Mouse (Mus musculus) small intestine, adult 2 months (tissue): ENCODE results near the gene Ttc38. TPM values are rescaled to one million over a fixed set of nuclear protein-coding genes. Genes with fewer than 3 reads are reported as not detected.

ENCODE experiments used
- H3K27ac ChIP-seq: fragments of 200-500 bp; 2 replicates; pipeline ENCODE4 v1.5.1; 2012; ENCODE audit warnings: low read depth, low read length, control low read depth, inconsistent platforms; ENCODE audit not compliant: insufficient read depth
- H3K27me3 ChIP-seq: fragments of 200-500 bp; 2 replicates; pipeline ENCODE4 v1.6.1; 2012; ENCODE audit warnings: mild to moderate bottlenecking, moderate library complexity, low read length, inconsistent platforms; ENCODE audit not compliant: control insufficient read depth, insufficient read depth
- H3K36me3 ChIP-seq: fragments of 200-500 bp; 2 replicates; pipeline ENCODE4 v1.6.1; 2012; ENCODE audit warnings: mild to moderate bottlenecking, low read length, control low read depth, inconsistent platforms; ENCODE audit not compliant: control insufficient read depth, insufficient read depth
- H3K4me1 ChIP-seq: fragments of 200-500 bp; 2 replicates; pipeline ENCODE4 v1.6.1; 2012; ENCODE audit warnings: low read length, inconsistent platforms, mixed read lengths; ENCODE audit not compliant: control insufficient read depth, insufficient read depth, insufficient read length
- H3K4me3 ChIP-seq: fragments of 200-500 bp; 2 replicates; pipeline ENCODE4 v1.5.1; 2012; ENCODE audit warnings: low read depth, mild to moderate bottlenecking, control low read depth, inconsistent platforms, low read length, moderate library complexity
- CTCF ChIP-seq: fragments of 200-500 bp; IDR thresholded peaks from 2 replicates; pipeline ENCODE4 v1.5.1; 2012; ENCODE audit warnings: low read depth, mild to moderate bottlenecking, control low read depth, inconsistent platforms, low read length, moderate library complexity, mixed read lengths; ENCODE audit not compliant: insufficient replicate concordance, insufficient read length; ENCODE audit errors: extremely low read depth
- POLR2A ChIP-seq: fragments of 200-500 bp; IDR thresholded peaks from 2 replicates; pipeline ENCODE4 v1.6.1; 2012; ENCODE audit warnings: low read depth, mild to moderate bottlenecking, control low read depth, inconsistent platforms, low read length, moderate library complexity
- WGBS: fragments of 180-500 bp; shearing (Covaris S2); methylation state at CpG from one replicate; pipeline ENCODE4 v1.1.7; 2018; 5-methylcytosine and 5-hydroxymethylcytosine counted together
- polyA plus RNA-seq: library from polyadenylated mRNA; depleted of rRNA; stranded (reverse); fragments of >200 nt; gene quantifications from 2 replicates; pipeline ENCODE4 v1.2.3, GENCODE M21; 2012; rRNA removed

The Ttc38 gene
- polyA plus RNA-seq = 4.4 and 8.1 TPM in 2 replicates

- Histone ChIP-seq H3K27ac (peak within 1 kb of the TSS; percentile 73), H3K4me1 (peaks cover 11% of the 10 kb centered on the region; the same call in 1 of the 2 replicates)
- 1% methylated on average over 27 of the region's 27 CpGs for WGBS
These were observed at the start of gene Ttc38 for GRCm38 (mm10) chr15:85831954-85832590. Ttc38 (plus strand) TSS chr15:85832306.

DNA sequence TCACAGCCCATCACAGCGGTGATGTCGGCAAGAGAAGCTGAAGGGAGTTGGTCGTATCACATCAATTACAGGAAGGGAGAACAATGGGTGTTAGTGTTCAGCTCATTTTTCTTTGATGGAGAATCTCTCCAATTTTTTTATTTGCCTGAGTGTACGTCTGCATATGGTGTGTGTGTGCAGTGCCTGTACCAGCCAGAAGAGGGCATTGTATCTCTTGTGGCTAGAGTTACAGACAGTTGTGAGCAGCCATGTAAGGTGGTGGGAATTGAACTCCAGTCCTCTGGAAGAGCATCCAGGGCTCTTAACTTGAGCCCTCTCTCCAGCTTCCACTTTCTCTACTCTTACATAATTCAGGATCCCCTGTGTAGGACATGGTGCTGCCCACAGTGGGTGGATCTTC is 49.0 kb upstream of the Ttc38 start:
- Histone ChIP-seq H3K4me1 (no peaks in the 10 kb centered on the region), H3K36me3 (peaks cover 12% of the 10 kb centered on the region), H3K4me3 (no peak overlapping the region), H3K27me3 (no peaks in the 10 kb centered on the region), H3K27ac (no peak overlapping the region)
- WGBS = 94% methylated on average over 4 of the region's 4 CpGs
- TF ChIP-seq POLR2A = no peak
- no peak for TF ChIP-seq CTCF

More at GRCm38 (mm10) chr15:85831954-85832590, at the start of gene Ttc38:
- Histone ChIP-seq H3K36me3 (0 out of 2 replicates have a peak, but pooled peaks cover 3% of the 10 kb centered on the region), H3K4me3 (peak within 1 kb of the TSS; percentile 94), H3K27me3 (no peaks in the 10 kb centered on the region)
- peak; percentile 72 for TF ChIP-seq POLR2A
- no peak; the same call in 1 of the 2 replicates for TF ChIP-seq CTCF

GRCm38 (mm10) chr15:85784341-85784740 is 47.8 kb upstream of the Ttc38 start:
- H3K4me3 ChIP-seq = no peak overlapping the region
- H3K27ac ChIP-seq = no peak overlapping the region
- H3K36me3 ChIP-seq = peaks cover 17% of the 10 kb centered on the region
- no peaks in the 10 kb centered on the region for H3K4me1 ChIP-seq
- TF ChIP-seq POLR2A = no peak
- no peak for TF ChIP-seq CTCF
- WGBS = 88% methylated on average over 3 of the region's 3 CpGs
- H3K27me3 ChIP-seq = no peaks in the 10 kb centered on the region

DNA sequence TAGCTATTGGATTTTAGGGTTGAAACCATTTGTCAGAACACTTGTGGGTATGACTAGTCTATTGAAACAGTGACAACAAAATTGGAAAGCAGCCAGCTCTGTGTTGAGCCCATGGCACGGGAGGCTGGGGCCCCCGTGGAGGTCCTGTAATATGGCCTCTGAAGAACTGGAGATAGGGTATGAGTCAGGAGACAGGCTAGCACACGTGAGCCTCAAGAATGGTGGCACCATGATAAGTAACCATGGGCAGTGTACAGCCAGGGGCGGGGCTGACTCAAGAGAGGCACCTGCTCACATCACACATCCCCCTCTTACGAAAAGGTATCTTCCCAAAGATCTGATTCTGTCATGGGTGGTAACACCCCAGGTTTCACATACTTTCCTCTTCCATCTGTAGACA is 45.4 kb upstream of the Ttc38 start:
- 56% methylated on average over 5 of the region's 5 CpGs for WGBS
- no peak overlapping the region for H3K27ac ChIP-seq
- H3K4me3 ChIP-seq = no peak overlapping the region
- H3K36me3 ChIP-seq = peaks cover 24% of the 10 kb centered on the region
- no peaks in the 10 kb centered on the region for H3K27me3 ChIP-seq
- TF ChIP-seq POLR2A (no peak), CTCF (no peak)
- peaks cover 3% of the 10 kb centered on the region; the same call in 1 of the 2 replicates for H3K4me1 ChIP-seq

DNA sequence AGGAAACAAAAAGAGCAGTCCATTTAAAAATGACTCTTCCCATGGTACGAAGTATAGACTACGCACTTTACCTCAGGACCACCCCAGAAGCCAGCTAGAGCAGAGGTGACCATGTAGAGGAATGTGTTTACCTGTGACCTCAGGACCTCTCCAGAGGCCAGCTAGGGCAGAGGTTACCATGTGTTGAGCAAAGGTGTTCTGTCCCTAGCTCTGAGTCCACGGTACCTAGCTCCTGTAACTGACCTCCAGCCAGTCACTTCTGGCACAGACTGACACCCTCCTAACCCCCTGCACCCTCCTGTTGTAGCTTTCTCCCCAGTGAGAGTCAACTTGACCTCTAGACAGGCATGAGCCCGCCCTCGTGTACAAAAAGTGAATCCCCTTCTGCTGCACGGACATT is 44.6 kb upstream of the Ttc38 start:
- Histone ChIP-seq H3K27ac (no peak overlapping the region), H3K4me1 (peaks cover 3% of the 10 kb centered on the region; the same call in 1 of the 2 replicates), H3K27me3 (no peaks in the 10 kb centered on the region), H3K4me3 (no peak overlapping the region), H3K36me3 (peaks cover 29% of the 10 kb centered on the region)
- TF ChIP-seq CTCF = no peak
- 93% methylated on average over 6 of the region's 6 CpGs for WGBS

DNA sequence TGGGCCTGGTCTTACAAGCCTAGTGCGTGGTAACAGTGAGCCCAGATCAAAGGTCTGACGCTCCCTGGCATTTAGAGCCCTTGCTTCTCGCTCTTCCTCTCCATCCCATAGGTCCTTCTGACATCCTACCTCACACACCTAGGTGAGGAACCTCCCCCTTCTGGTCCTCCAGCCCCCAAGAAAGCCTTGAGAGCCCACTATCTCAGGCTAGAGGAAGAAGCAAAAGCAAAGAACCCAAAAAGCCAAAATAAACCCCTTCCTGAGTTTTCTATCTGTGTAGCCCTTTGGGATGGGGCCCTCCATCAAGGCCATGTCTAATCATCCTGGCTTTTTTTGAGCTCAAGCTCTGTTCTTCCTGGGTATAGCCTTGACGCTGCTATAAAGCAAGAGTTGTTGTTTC is 44.1 kb upstream of the Ttc38 start:
- Histone ChIP-seq H3K27ac (no peak overlapping the region), H3K36me3 (peaks cover 31% of the 10 kb centered on the region), H3K27me3 (no peaks in the 10 kb centered on the region), H3K4me1 (peaks cover 3% of the 10 kb centered on the region; the same call in 1 of the 2 replicates), H3K4me3 (no peak overlapping the region)
- no peak for TF ChIP-seq CTCF
- TF ChIP-seq POLR2A = no peak
- WGBS = 92% methylated on average over 4 of the region's 4 CpGs

DNA sequence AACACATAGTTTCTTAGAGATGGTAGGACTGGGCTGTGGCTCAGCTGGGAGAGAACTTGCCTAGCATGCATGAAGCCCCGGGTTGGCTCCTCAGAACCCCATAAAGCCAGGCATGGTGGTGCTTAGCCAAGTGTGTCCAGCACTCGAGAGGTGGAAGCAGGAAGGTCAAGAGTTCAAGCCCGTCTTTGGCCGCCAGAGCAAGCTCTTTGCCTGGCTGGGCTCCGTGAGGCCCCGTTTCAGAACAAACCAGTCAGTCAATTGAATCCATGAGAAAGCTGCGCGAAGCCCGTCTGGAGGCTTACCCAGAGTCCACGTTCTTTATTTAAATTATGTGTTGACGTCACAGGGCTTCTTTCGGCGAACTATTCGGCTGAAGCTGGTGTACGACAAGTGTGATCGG is 43.5 kb upstream of the Ttc38 start:
- H3K36me3 ChIP-seq = peaks cover 33% of the 10 kb centered on the region
- peaks cover 3% of the 10 kb centered on the region; the same call in 1 of the 2 replicates for H3K4me1 ChIP-seq
- no peak overlapping the region for H3K4me3 ChIP-seq
- WGBS = 85% methylated on average over 16 of the region's 16 CpGs
- TF ChIP-seq CTCF (no peak), POLR2A (no peak)
- H3K27me3 ChIP-seq = no peaks in the 10 kb centered on the region
- no peak overlapping the region for H3K27ac ChIP-seq
